ENCODE assay signal across 23 mouse cellular contexts in the genomic region with DNA sequence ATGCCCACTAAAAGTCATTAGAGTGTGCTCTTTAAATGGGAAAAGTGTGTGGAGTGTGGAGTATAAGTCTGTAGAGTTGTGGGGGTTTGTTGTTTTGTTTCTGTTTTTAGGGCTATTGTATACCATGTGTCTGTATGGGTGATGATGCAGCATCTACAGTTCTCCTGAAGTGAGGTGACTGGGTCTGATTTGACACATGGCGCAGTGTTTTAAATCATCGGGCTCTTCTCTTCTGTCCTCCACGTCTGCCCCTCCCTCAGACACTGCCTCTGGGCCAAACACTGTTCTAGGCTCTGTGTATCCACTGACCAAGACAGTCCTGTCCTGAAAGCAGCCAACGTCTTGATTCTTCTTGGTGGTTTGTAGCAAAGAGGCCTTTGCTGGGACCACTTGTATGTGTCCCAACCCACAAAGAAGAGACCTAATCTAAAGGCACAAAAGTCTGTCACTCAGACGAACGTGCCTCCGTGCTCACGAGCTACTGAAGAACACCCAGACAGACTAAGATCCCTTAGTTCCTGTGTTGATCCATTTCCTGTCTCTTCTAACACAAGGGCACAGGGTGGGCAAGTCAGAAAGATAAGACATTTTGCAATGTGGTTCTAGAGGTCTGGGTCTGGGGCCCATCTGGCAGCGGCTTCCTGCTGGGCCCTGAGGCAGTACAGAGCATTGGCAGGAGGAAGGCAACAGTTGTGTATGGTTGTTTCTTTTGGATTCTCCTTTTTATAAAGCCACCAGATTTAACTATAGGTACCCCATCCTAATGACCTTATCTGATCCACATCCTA. TPM values are rescaled to one million over a fixed set of nuclear protein-coding genes. Genes with fewer than 3 reads are reported as not detected.
A peak's percentile ranks its signal among the peaks of the same experiment; 100 is the strongest.
DNase-seq lines count a peak whose midpoint lies in the region; ATAC-seq and TF ChIP-seq lines count a peak whose summit lies in the region.
"Had no signal": no experiment of that assay in that cellular context is flagged by ENCODE, and none has a peak within 500 bp of the region (broad histone marks: within the 10 kb centered on the region; RNA-seq: fewer than 3 reads in every experiment).

No protein-coding gene starts in this region.

- 48% methylated on average over 9 of the region's 9 CpGs for WGBS in heart, embryonic 12.5 days
- 22% methylated on average over 9 of the region's 9 CpGs for WGBS in thymus, adult 2 months
- 10% methylated on average over 9 of the region's 9 CpGs for WGBS in liver, embryonic 14.5 days (ENCODE audit: insufficient replicate concordance)
- 81% methylated on average over 9 of the region's 9 CpGs for WGBS in cerebellum, adult 2 months

- H3K4me3 ChIP-seq in heart, embryonic 12.5 days: no peak overlapping the region
- H3K4me3 ChIP-seq in thymus, adult 2 months (ENCODE audit: control insufficient read depth, insufficient read depth, low read length): no peak overlapping the region
- H3K4me3 ChIP-seq in liver, embryonic 14.5 days (ENCODE audit: insufficient read depth in 1 of 2, low read depth in 2 of 2, low read length in 2 of 2): no peak overlapping the region
- no peak overlapping the region for H3K4me3 ChIP-seq in cerebellum, adult 2 months (replicated peaks; ENCODE audit: insufficient read depth, low read depth, low read length)
- H3K4me3 ChIP-seq: embryonic facial prominence, embryonic 12.5 days; heart, adult 2 months; kidney, embryonic 15.5 days; left cerebral cortex, adult 2 months had no signal

- no peaks in the 10 kb centered on the region for H3K27me3 ChIP-seq in heart, embryonic 12.5 days (replicated peaks)
- no peaks in the 10 kb centered on the region for H3K27me3 ChIP-seq in thymus, adult 2 months (ENCODE audit: control insufficient read depth, insufficient read depth, low read length)
- H3K27me3 ChIP-seq in liver, embryonic 14.5 days (ENCODE audit: control insufficient read depth, insufficient read depth, low read length): no peaks in the 10 kb centered on the region
- H3K27me3 ChIP-seq in cerebellum, adult 2 months (ENCODE audit: control insufficient read depth, insufficient read depth, low read length): no peaks in the 10 kb centered on the region
- H3K27me3 ChIP-seq: embryonic facial prominence, embryonic 12.5 days; kidney, embryonic 15.5 days had no signal

- peaks cover 36% of the 10 kb centered on the region for H3K4me1 ChIP-seq in heart, embryonic 12.5 days (replicated peaks)
- H3K4me1 ChIP-seq in thymus, adult 2 months (replicated peaks; ENCODE audit: control insufficient read depth, insufficient read depth, low read length): peaks cover 12% of the 10 kb centered on the region
- peaks cover 10 to 25% of the 10 kb centered on the region in 2 experiments for H3K4me1 ChIP-seq in liver, embryonic 14.5 days (replicated peaks; ENCODE audit: control insufficient read depth in 2 of 2, insufficient read depth in 2 of 2, low read length in 1 of 2)
- no peaks in the 10 kb centered on the region for H3K4me1 ChIP-seq in cerebellum, adult 2 months (ENCODE audit: control insufficient read depth, insufficient read depth, low read length)
- H3K4me1 ChIP-seq: embryonic facial prominence, embryonic 12.5 days had no signal

- no peak for TF ChIP-seq CTCF in thymus, adult 2 months (IDR thresholded peaks at IDR 0.05; ENCODE audit: borderline replicate concordance, control insufficient read depth, extremely low read depth, insufficient read depth, low read length, poor library complexity)
- no peak for TF ChIP-seq CTCF in liver, embryonic 14.5 days (IDR thresholded peaks at IDR 0.05; ENCODE audit: low read depth)
- no peak for TF ChIP-seq CTCF in cerebellum, adult 2 months (IDR thresholded peaks at IDR 0.05; ENCODE audit: borderline replicate concordance, insufficient read depth, low read depth, low read length)

- no peaks in the 10 kb centered on the region for H3K36me3 ChIP-seq in heart, embryonic 12.5 days
- no peaks in the 10 kb centered on the region for H3K36me3 ChIP-seq in thymus, adult 2 months (ENCODE audit: control insufficient read depth, insufficient read depth, low read length)
- no peaks in the 10 kb centered on the region for H3K36me3 ChIP-seq in liver, embryonic 14.5 days (replicated peaks; ENCODE audit: control insufficient read depth, insufficient read depth, low read depth)
- H3K36me3 ChIP-seq: embryonic facial prominence, embryonic 12.5 days; kidney, embryonic 15.5 days had no signal

- DNase-seq in heart, adult 11 months: no peak
- DNase-seq in thymus, postnatal 0 days (ENCODE audit: low spot score): peak; percentile 44
- no peak for DNase-seq in thymus, adult 2 months
- DNase-seq in liver, embryonic 14.5 days (ENCODE audit: low read depth in 3 of 3, low spot score in 3 of 3): no peak
- DNase-seq in cerebellum, postnatal 36 days: no peak
- no peak for DNase-seq in cerebellum, adult 2 months
- DNase-seq: adrenal gland, adult 2 months; B cell, adult 2 months; cerebellum, adult 8-10 months; heart, adult 2 months; kidney, postnatal 4 days; layer of hippocampus, adult 9-11 months; left cerebral cortex, postnatal 4 days; lung, postnatal 10 days; right cerebral cortex, postnatal 25 days; thymus, postnatal 14 days had no signal

- H3K9ac ChIP-seq in heart, embryonic 12.5 days: no peak overlapping the region
- H3K9ac ChIP-seq in liver, embryonic 14.5 days (replicated peaks): no peak overlapping the region
- H3K9ac ChIP-seq: embryonic facial prominence, embryonic 12.5 days; kidney, embryonic 15.5 days had no signal

- no peaks in the 10 kb centered on the region for H3K9me3 ChIP-seq in heart, embryonic 12.5 days (replicated peaks)
- no peaks in the 10 kb centered on the region for H3K9me3 ChIP-seq in liver, embryonic 14.5 days (ENCODE audit: control insufficient read depth, low read length)
- H3K9me3 ChIP-seq: embryonic facial prominence, embryonic 12.5 days; kidney, embryonic 15.5 days had no signal

- no peak overlapping the region for H3K4me2 ChIP-seq in heart, embryonic 12.5 days
- peak overlapping the region; percentile 40 for H3K4me2 ChIP-seq in liver, embryonic 14.5 days (ENCODE audit: low read depth)
- H3K4me2 ChIP-seq: embryonic facial prominence, embryonic 12.5 days; kidney, embryonic 15.5 days had no signal

- peak overlapping the region; percentile 92 for H3K27ac ChIP-seq in heart, embryonic 12.5 days (ENCODE audit: poor library complexity, severe bottlenecking)
- H3K27ac ChIP-seq in thymus, adult 2 months (ENCODE audit: control insufficient read depth, insufficient read depth, low read length): no peak overlapping the region
- peak overlapping the region; percentile 28; the same call in 1 of the 2 replicates for H3K27ac ChIP-seq in liver, embryonic 14.5 days
- H3K27ac ChIP-seq in cerebellum, adult 2 months (ENCODE audit: insufficient read depth, low read length): no peak overlapping the region
- H3K27ac ChIP-seq: embryonic facial prominence, embryonic 12.5 days; heart, adult 2 months; kidney, embryonic 15.5 days; left cerebral cortex, adult 2 months had no signal

- TF ChIP-seq POLR2A in thymus, adult 2 months (IDR thresholded peaks at IDR 0.05; ENCODE audit: control insufficient read depth, extremely low read depth, insufficient read depth, low read length, poor library complexity): no peak
- no peak for TF ChIP-seq POLR2A in cerebellum, adult 2 months (IDR thresholded peaks at IDR 0.05; ENCODE audit: borderline replicate concordance, insufficient read depth, low read length)

- no peak for TF ChIP-seq EP300 in liver, embryonic 14.5 days (IDR thresholded peaks at IDR 0.05; ENCODE audit: low read depth)

- ATAC-seq in heart, embryonic 12.5 days (ENCODE audit: insufficient number of reproducible peaks, low FRiP score): no peak
- peak; percentile 49 for ATAC-seq in liver, embryonic 14.5 days (ENCODE audit: insufficient read depth)
- peak; percentile 44 for ATAC-seq in megakaryocyte-erythroid progenitor cell, adult 5-6 weeks (replicated peaks; ENCODE audit: low FRiP score, low TSS enrichment, poor library complexity, severe bottlenecking)
- ATAC-seq: hindbrain, embryonic 16.5 days; intestine, postnatal 0 days had no signal

RNA-seq across cellular contexts. Expression of gene Csrp1, which starts 5.6 kb away (rescaled TPM):
- 266 and 270 TPM in 2 replicates for polyA plus RNA-seq in heart, embryonic 12.5 days (2016; fragmentation: Nextera tagmentation; extraction: Ambion mirVana)
- polyA plus RNA-seq in thymus, postnatal 0 days (2015; fragmentation: Nextera tagmentation; extraction: Ambion mirVana): 162 and 178 TPM in 2 replicates
- polyA plus RNA-seq in thymus, adult 2 months (2012; rRNA removed): 333 and 390 TPM in 2 replicates
- polyA plus RNA-seq in liver, embryonic 14.5 days (2012; rRNA removed): 35.7 and 38.2 TPM in 2 replicates
- 33.8 and 34.7 TPM in 2 replicates for polyA plus RNA-seq in liver, embryonic 14.5 days (2014; fragmentation: Nextera tagmentation; extraction: Ambion mirVana)
- 77.6 and 100 TPM in 2 replicates for total RNA-seq in megakaryocyte-erythroid progenitor cell, adult 5-6 weeks (2014; fragmentation: Nextera tagmentation)
- 91.4 and 112 TPM in 2 replicates for total RNA-seq in megakaryocyte-erythroid progenitor cell, adult 5-6 weeks (2017)
- 364 and 434 TPM in 2 replicates for polyA plus RNA-seq in cerebellum, adult 2 months (2012; rRNA removed)

RNA-seq across cellular contexts. Expression of gene Phlda3, which starts 51.7 kb away (rescaled TPM):
- polyA plus RNA-seq in heart, embryonic 12.5 days (2016; fragmentation: Nextera tagmentation; extraction: Ambion mirVana): 73.0 and 74.1 TPM in 2 replicates
- 46.0 and 46.5 TPM in 2 replicates for polyA plus RNA-seq in thymus, postnatal 0 days (2015; fragmentation: Nextera tagmentation; extraction: Ambion mirVana)
- 62.1 and 67.6 TPM in 2 replicates for polyA plus RNA-seq in thymus, adult 2 months (2012; rRNA removed)
- 3.2 TPM in 2 replicates for polyA plus RNA-seq in liver, embryonic 14.5 days (2012; rRNA removed)
- 4.5 and 5.2 TPM in 2 replicates for polyA plus RNA-seq in liver, embryonic 14.5 days (2014; fragmentation: Nextera tagmentation; extraction: Ambion mirVana)
- 1.8 and 7.6 TPM in 2 replicates for total RNA-seq in megakaryocyte-erythroid progenitor cell, adult 5-6 weeks (2014; fragmentation: Nextera tagmentation)
- total RNA-seq in megakaryocyte-erythroid progenitor cell, adult 5-6 weeks (2017): 0.94 and 2.1 TPM in 2 replicates
- polyA plus RNA-seq in cerebellum, adult 2 months (2012; rRNA removed): 72.7 and 93.0 TPM in 2 replicates

Comparison
In these comparisons a context has a peak if more than half of its experiments do, and no peak if none do; other contexts are left out.
1. H3K27ac ChIP-seq: peak in heart, embryonic 12.5 days (single experiment) and liver, embryonic 14.5 days (single experiment); none in thymus, adult 2 months (single experiment) and cerebellum, adult 2 months (single experiment).